Mouse (Mus musculus) bone marrow macrophage, adult 2 months (primary cell): ENCODE results near the gene Tgtp2. TPM values are rescaled to one million over a fixed set of nuclear protein-coding genes. Genes with fewer than 3 reads are reported as not detected.
A peak's percentile ranks its signal among the peaks of the same experiment; 100 is the strongest.

ENCODE experiments used
- H3K27ac ChIP-seq: 2 replicates; pipeline ENCODE4 v1.5.1; 2012; ENCODE audit warnings: low read depth, low read length; ENCODE audit not compliant: insufficient read depth
- H3K4me1 ChIP-seq: 2 replicates; pipeline ENCODE4 v1.6.1; 2012; ENCODE audit warnings: low read length; ENCODE audit not compliant: control insufficient read depth, insufficient read depth
- H3K4me3 ChIP-seq: 2 replicates; pipeline ENCODE4 v1.5.1; 2012; ENCODE audit warnings: mild to moderate bottlenecking, low read length, moderate library complexity; ENCODE audit not compliant: insufficient read depth
- CTCF ChIP-seq: IDR thresholded peaks from 2 replicates; pipeline ENCODE4 v1.5.1; 2012; ENCODE audit warnings: low read depth, mild to moderate bottlenecking, low read length, moderate library complexity
- POLR2A ChIP-seq: IDR thresholded peaks from 2 replicates; pipeline ENCODE4 v1.6.1; 2012; ENCODE audit warnings: mild to moderate bottlenecking, low read depth, low read length, borderline replicate concordance
- polyA plus RNA-seq: library from polyadenylated mRNA; stranded (reverse); fragments of >200 nt; gene quantifications from 2 replicates; pipeline ENCODE4 v1.2.4, GENCODE M21; 2012; ENCODE audit not compliant: missing spikeins, insufficient read depth, insufficient read length

The Tgtp2 gene
- polyA plus RNA-seq, 1 experiment: 21.4 TPM

DNA sequence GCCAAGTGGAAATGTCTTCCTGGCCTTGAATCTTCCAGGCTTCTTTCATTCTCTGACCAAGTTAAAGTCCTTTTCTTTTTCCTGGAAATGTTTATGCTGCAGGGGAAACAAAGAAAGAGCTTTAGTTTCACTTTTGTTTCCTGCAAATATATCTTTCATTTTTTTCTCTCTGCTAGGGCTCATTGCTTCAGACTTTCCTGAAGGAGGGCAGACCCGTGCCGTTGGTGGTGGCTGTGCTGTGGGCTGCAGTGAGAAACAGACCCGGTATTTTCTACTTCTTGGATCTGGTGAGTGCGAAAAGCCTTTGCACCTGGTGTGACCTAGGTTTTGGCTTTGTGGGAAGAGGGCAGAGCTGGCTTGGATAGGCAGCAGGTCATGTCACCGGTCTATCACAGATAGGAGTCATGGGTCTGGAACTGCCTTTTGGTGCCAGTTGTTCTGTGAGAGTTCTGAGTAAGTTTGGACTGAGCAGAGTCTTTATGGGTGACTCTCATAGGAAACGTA, 22.9 kb upstream of the Tgtp2 start:
- Histone ChIP-seq H3K4me3 (peak overlapping the region; percentile 48), H3K27ac (peak overlapping the region; percentile 21), H3K4me1 (peaks cover 25% of the 10 kb centered on the region)
- no peak for TF ChIP-seq CTCF
- no peak for TF ChIP-seq POLR2A

DNA sequence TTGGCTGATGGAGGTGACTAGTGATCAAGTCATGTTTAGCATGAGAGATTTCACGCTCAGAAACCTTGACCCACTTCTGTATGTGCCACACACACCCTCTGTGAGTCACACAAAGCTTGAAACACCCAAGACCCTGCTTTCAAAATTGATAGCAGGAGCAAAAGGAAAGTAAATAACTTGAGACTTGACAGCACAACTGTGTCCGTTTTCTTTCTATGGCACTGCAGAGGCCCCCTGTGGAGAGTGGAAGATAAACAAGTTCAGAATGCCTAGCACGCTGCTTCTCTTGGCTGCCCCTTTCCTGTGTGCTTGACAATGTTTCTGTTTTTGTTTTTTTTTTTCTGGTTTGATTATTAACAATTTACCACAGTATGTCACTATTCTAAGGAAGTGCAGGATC, 20.9 kb upstream of the Tgtp2 start:
- TF ChIP-seq POLR2A (no peak), CTCF (no peak)
- peaks cover 35% of the 10 kb centered on the region for H3K4me1 ChIP-seq

DNA sequence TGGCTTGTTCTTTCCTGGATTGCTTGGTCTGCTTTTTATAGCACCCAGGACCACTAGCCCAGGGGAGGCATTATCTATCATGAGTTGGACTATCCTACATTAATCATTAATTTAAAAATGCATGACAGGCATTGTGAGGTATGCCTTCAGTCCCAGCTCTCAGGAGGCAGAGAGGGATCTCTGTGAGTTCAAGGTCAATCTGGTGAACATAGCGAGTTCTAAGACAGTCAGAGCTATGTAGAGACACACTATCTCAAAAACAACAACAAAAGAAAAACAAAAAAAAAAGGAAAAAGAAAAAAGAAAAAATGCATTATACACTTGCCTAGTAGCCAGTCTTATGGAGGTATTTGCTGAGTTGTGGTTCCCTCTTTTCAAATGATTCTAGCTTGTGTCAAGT, 20.4 kb upstream of the Tgtp2 start:
- TF ChIP-seq POLR2A: no peak
- TF ChIP-seq CTCF: no peak
- no peak overlapping the region for H3K4me3 ChIP-seq
- peaks cover 37% of the 10 kb centered on the region for H3K4me1 ChIP-seq
- H3K27ac ChIP-seq: no peak overlapping the region

More for the DNA sequence above, 20.9 kb upstream of the Tgtp2 start:
- no peak overlapping the region for H3K27ac ChIP-seq
- H3K4me3 ChIP-seq: no peak overlapping the region

DNA sequence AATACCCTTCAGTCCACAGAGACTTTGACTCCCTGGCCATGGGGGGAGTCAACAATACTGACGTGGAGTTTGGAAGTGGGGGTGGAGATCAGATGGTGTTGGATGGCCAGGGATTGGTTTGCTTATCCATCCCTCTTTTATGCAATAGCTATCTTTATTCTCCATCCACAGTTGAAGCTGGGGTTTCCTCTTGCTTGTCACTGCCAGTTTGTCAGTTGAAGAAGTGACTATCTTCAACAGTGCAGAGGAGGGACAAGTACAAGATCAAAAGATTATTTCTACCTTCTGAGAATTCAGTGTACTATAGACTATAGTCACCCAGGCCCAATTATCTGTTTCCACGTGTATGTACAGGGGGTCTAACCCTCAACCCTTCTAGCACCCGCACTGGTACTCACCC, 19.8 kb upstream of the Tgtp2 start:
- Histone ChIP-seq H3K4me1 (peaks cover 37% of the 10 kb centered on the region), H3K4me3 (no peak overlapping the region), H3K27ac (no peak overlapping the region)
- TF ChIP-seq POLR2A (no peak), CTCF (no peak)

DNA sequence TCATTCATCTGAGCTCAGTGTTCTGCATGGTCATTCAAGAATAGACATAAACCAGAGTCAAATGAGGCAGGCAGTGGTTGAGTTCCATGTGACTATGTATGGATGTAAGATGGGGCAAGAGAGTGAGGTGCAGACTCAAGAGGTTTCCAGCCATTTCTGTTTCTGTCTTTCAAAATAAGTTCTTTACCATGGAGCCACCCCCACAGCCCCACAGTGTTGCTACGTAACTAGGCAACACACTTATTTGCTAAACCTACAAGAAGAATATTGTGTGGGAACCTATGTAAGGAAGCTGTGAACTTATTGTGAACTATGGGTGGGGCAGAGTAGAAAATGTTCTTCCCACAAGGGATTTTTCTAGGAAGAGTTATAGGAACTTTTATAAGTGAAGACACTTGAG, 19.1 kb upstream of the Tgtp2 start:
- Histone ChIP-seq H3K27ac (no peak overlapping the region), H3K4me3 (no peak overlapping the region), H3K4me1 (peaks cover 37% of the 10 kb centered on the region)
- TF ChIP-seq POLR2A (no peak), CTCF (no peak)

DNA sequence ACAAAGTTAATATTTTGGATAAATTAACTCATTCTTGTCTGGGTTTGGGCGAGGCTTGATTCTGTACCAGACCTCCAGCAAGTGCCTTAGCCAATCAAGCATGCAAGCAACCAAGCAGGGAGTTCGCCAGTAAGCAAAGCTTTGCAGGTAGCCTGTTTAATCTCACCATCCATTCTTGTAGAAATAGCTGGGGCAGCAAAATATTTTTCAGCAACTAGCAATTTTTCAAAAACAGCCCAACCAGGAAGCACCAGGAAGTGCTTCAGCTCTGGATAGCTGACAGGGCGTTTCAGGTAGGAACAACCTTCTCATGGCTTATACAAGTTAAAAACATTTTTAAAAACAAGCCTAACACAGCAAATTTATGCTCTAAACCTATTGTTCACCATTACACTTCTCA, 17.9 kb upstream of the Tgtp2 start:
- no peak for TF ChIP-seq POLR2A
- no peak for TF ChIP-seq CTCF
- Histone ChIP-seq H3K4me3 (no peak overlapping the region), H3K4me1 (peaks cover 37% of the 10 kb centered on the region), H3K27ac (peak overlapping the region; percentile 6; the same call in 1 of the 2 replicates)

DNA sequence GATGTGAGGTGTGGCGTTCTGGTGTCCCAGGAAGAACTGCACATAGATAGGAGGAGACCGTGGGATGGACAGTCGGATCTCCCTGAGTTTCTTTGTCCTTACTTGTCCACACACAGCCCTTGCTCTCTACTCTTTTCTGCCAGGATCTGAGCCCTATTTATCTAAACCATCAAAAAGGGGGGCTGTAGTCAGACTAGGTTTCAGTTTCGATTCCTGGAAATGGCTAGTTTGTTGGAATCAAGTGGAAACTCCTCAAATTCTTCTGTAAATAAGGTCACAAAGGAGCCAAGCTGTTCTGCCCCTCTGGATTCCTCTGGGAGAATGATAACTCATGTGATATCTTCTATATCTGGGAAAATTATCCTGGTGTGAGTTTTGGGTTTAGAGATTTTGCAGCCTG, 17.4 kb upstream of the Tgtp2 start:
- no peak overlapping the region for H3K4me3 ChIP-seq
- H3K27ac ChIP-seq: no peak overlapping the region
- no peak for TF ChIP-seq POLR2A
- no peak for TF ChIP-seq CTCF
- peaks cover 34% of the 10 kb centered on the region for H3K4me1 ChIP-seq

DNA sequence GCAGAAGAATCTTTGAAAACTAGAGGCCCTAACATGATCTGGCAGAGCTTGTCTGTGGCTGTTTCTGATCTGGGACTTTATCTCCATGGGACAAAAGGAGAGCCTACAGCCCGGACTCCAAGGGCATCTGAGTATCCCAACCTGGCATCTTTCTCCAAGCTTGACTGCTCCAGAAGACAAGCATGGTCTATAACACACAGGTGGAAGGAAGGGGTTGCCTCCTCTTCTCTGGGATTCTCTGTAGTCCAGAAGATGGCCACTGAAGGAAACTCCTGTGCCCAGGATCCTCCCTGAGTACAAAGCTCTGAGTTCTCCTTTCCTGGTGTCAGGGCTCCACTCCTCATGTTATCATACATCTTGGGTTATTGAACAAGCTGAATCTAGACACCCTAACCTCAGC, 16.6 kb upstream of the Tgtp2 start:
- H3K4me3 ChIP-seq: no peak overlapping the region
- peaks cover 35% of the 10 kb centered on the region for H3K4me1 ChIP-seq
- TF ChIP-seq CTCF (no peak), POLR2A (no peak)
- 0 out of 2 replicates have a peak overlapping the region, but pooled peaks have one; percentile 15 for H3K27ac ChIP-seq

DNA sequence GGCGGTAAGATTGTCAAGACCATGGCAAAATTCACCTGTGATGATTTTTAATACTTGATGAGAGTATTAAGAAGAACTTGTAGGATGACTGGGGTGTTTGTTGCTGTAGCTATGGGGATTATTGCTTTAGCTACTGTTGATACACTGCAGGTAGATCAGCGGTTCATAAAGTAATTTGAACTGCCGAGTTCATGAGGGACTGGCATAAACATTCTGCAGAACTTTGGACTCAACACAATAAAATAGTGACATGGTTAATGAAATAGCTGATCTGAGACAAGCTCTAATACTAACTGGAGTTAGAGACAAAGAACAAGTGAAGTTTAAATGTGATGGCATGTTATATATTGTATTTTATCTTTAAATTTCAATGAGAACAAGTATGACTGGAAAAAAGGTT, 14.7 kb upstream of the Tgtp2 start:
- Histone ChIP-seq H3K4me3 (no peak overlapping the region), H3K27ac (no peak overlapping the region), H3K4me1 (peaks cover 35% of the 10 kb centered on the region)
- TF ChIP-seq CTCF (no peak), POLR2A (no peak)

DNA sequence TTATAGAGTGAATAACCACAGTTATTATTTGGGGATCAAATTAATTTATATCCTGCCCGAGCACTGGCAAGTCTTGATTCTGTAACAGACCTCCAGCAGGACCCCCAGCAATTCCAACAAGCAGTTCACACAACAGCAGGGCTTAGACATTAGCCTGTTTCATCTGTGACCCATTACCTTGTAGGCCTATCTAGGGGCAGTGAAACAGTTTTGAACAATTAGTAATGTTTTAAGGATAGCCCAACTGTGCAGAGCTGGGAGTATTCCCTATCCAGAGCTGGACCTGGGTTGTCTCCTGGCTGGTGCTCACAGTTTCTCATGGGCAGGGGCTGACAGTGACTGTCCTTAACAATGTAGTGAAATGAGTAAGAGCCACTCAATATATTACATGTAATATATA, 13.0 kb upstream of the Tgtp2 start:
- peak overlapping the region; percentile 97 for H3K27ac ChIP-seq
- no peak for TF ChIP-seq POLR2A
- TF ChIP-seq CTCF: no peak
- peaks cover 27% of the 10 kb centered on the region for H3K4me1 ChIP-seq

DNA sequence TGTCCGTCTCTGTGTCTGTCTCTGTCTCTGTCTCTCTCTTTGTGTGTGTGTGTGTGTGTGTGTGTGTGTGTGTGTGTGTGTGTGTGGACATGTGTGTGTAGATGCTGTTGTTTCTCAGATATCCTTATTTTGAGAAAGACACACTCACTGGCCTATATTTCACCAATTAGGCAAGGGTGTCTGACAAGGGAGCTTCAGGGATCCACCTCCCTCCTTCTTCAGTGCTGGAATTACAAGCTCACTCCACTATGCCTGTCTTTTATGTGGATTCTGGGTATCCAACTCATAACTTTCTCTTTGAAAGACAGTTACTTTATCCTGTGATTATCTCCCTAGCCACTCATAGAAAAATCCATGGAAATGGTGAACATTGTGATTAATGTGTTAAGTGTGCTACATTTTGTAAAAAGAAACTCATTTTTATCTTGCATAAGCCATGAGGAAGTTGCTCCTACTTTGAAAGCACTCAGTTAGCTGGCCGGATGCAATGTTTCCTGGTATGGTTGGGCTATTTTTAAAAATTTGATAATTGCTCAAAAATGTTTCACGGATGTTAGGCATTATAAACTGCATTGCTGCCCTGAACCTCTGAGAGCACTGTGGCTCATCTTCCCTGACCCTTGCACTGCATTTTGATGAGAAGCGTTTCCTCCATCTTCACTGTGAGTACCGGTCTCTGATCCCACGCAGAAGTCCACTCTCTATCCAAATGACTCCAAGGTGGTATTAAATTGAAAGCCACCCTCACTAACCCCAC, 12.2 kb upstream of the Tgtp2 start, which contains the start of gene Ifi47:
Ifi47 (plus strand) TSS at position 587 of the 757 bp plus-strand sequence.
- Histone ChIP-seq H3K27ac (peak within 1 kb of the TSS; percentile 97), H3K4me3 (peak within 1 kb of the TSS; percentile 35), H3K4me1 (peaks cover 21% of the 10 kb centered on the region)

More for the DNA sequence above, 13.0 kb upstream of the Tgtp2 start:
- 0 out of 2 replicates have a peak overlapping the region, but pooled peaks have one; percentile 1 for H3K4me3 ChIP-seq
